Mouse (Mus musculus): ENCODE measurements around the gene Nup37. TPM values are rescaled to one million over a fixed set of nuclear protein-coding genes. Genes with fewer than 3 reads are reported as not detected.
A peak's percentile ranks its signal among the peaks of the same experiment; 100 is the strongest.

Nup37 gene
- polyA plus RNA-seq, 1 experiment from 2014 or later, result 86.9 TPM

- H3K4me3 ChIP-seq (replicated peaks), result peak overlapping the region; percentile 63
- H3K4me2 ChIP-seq, result peak overlapping the region; percentile 70
These were observed 53.7 kb downstream of the Nup37 start for GRCm38 (mm10) chr10:88200541-88200940.

GRCm38 (mm10) chr10:88200951-88201638 is 54.3 kb downstream of the Nup37 start, which contains the start of gene Washc3:
TSS of gene Washc3 (plus strand) at chr10:88201093.
- Histone ChIP-seq H3K27me3 (no peaks in the 10 kb centered on the region), H3K4me3 (replicated peaks) (peak within 1 kb of the TSS; percentile 63), H3K9ac (peak within 1 kb of the TSS; percentile 75), H3K36me3 (replicated peaks) (no peaks in the 10 kb centered on the region), H3K27ac (peak within 1 kb of the TSS; percentile 82), H3K9me3 (no peaks in the 10 kb centered on the region), H3K4me1 (peaks cover 5% of the 10 kb centered on the region; the same call in 1 of the 2 replicates), H3K4me2 (peak within 1 kb of the TSS; percentile 70)
- 3% methylated on average over 23 of the region's 23 CpGs for WGBS
- peak; percentile 98 for ATAC-seq (ENCODE audit: low FRiP score)

More at GRCm38 (mm10) chr10:88200541-88200940, 53.7 kb downstream of the Nup37 start:
- no peaks in the 10 kb centered on the region for H3K36me3 ChIP-seq (replicated peaks)
- 19% methylated on average over 4 of the region's 4 CpGs for WGBS
- peak; percentile 77 for ATAC-seq (ENCODE audit: low FRiP score)
- no peaks in the 10 kb centered on the region for H3K27me3 ChIP-seq
- peak overlapping the region; percentile 75; the same call in 1 of the 2 replicates for H3K9ac ChIP-seq
- H3K27ac ChIP-seq, result no peak overlapping the region
- H3K4me1 ChIP-seq, result peaks cover 5% of the 10 kb centered on the region; the same call in 1 of the 2 replicates
- no peaks in the 10 kb centered on the region for H3K9me3 ChIP-seq

DNA sequence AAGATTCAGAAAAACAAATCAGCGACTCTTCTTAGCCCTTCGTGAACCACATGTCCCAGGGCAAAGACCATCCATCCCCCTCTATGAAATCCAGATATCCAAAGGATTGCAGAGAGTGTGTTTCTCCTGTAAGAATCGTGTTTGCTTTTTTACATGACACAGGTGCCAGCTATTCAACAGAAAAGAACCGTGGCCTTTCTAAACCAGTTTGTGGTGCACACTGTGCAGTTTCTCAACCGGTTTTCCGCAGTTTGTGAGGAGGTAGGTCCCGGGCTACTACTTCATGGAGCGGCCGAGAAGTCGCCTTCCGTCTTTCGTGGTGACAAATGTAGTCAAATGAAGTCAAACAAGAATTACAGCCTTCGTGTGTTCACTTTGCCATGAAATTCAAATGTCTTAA is 54.9 kb downstream of the Nup37 start:
- peaks cover 5% of the 10 kb centered on the region; the same call in 1 of the 2 replicates for H3K4me1 ChIP-seq
- H3K4me2 ChIP-seq, result peak overlapping the region; percentile 70
- H3K9ac ChIP-seq, result peak overlapping the region; percentile 75
- H3K9me3 ChIP-seq, result no peaks in the 10 kb centered on the region
- H3K27ac ChIP-seq, result peak overlapping the region; percentile 82; the same call in 1 of the 2 replicates
- H3K27me3 ChIP-seq, result no peaks in the 10 kb centered on the region
- no peak for ATAC-seq (ENCODE audit: low FRiP score)
- H3K4me3 ChIP-seq (replicated peaks), result peak overlapping the region; percentile 63
- WGBS, result 77% methylated on average over 13 of the region's 13 CpGs
- H3K36me3 ChIP-seq (replicated peaks), result no peaks in the 10 kb centered on the region

DNA sequence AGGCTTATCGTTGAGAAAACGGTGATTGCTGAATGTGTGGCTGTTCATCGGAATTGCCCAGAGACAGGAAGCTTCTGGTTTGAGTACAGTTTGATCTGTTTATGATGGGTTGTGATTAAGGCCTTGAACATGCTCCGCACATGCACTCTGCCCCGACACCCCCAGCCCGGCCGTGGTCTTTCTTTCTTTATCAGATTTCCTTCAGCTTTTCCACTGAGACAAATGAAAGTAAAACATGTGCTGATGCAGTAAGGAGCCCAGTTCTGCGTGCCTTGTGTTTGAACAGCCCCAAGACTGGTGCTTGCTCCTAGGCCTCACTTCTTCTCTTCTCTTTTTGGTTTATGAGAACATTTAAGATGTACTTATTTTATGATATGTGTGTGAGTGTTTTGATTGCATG is 55.8 kb downstream of the Nup37 start:
- peaks cover 5% of the 10 kb centered on the region; the same call in 1 of the 2 replicates for H3K4me1 ChIP-seq
- H3K9me3 ChIP-seq, result no peaks in the 10 kb centered on the region
- no peak overlapping the region for H3K27ac ChIP-seq
- no peaks in the 10 kb centered on the region for H3K36me3 ChIP-seq (replicated peaks)
- no peak overlapping the region for H3K9ac ChIP-seq
- ATAC-seq (ENCODE audit: low FRiP score), result no peak
- H3K4me2 ChIP-seq, result no peak overlapping the region
- no peak overlapping the region for H3K4me3 ChIP-seq (replicated peaks)
- no peaks in the 10 kb centered on the region for H3K27me3 ChIP-seq
- 96% methylated on average over 8 of the region's 8 CpGs for WGBS

- H3K27ac ChIP-seq, result no peak overlapping the region
- no peak for ATAC-seq (ENCODE audit: low FRiP score)
- H3K9ac ChIP-seq, result no peak overlapping the region
- H3K4me3 ChIP-seq (replicated peaks), result no peak overlapping the region
- no peaks in the 10 kb centered on the region for H3K27me3 ChIP-seq
- no peaks in the 10 kb centered on the region for H3K9me3 ChIP-seq
- peaks cover 5% of the 10 kb centered on the region; the same call in 1 of the 2 replicates for H3K4me1 ChIP-seq
- H3K36me3 ChIP-seq (replicated peaks), result no peaks in the 10 kb centered on the region
- no peak overlapping the region for H3K4me2 ChIP-seq
- WGBS, result 92% methylated on average over 6 of the region's 6 CpGs
These were observed 56.4 kb downstream of the Nup37 start for GRCm38 (mm10) chr10:88203236-88203635.

- 83% methylated on average over 5 of the region's 5 CpGs for WGBS
- no peaks in the 10 kb centered on the region for H3K9me3 ChIP-seq
- H3K27me3 ChIP-seq, result no peaks in the 10 kb centered on the region
- no peak overlapping the region for H3K9ac ChIP-seq
- H3K4me1 ChIP-seq, result no peaks in the 10 kb centered on the region
- H3K36me3 ChIP-seq (replicated peaks), result peaks cover 13% of the 10 kb centered on the region
- H3K27ac ChIP-seq, result no peak overlapping the region
- ATAC-seq (ENCODE audit: low FRiP score), result no peak
- no peak overlapping the region for H3K4me2 ChIP-seq
- no peak overlapping the region for H3K4me3 ChIP-seq (replicated peaks)
These were observed 65.9 kb downstream of the Nup37 start for GRCm38 (mm10) chr10:88212644-88213043.

DNA sequence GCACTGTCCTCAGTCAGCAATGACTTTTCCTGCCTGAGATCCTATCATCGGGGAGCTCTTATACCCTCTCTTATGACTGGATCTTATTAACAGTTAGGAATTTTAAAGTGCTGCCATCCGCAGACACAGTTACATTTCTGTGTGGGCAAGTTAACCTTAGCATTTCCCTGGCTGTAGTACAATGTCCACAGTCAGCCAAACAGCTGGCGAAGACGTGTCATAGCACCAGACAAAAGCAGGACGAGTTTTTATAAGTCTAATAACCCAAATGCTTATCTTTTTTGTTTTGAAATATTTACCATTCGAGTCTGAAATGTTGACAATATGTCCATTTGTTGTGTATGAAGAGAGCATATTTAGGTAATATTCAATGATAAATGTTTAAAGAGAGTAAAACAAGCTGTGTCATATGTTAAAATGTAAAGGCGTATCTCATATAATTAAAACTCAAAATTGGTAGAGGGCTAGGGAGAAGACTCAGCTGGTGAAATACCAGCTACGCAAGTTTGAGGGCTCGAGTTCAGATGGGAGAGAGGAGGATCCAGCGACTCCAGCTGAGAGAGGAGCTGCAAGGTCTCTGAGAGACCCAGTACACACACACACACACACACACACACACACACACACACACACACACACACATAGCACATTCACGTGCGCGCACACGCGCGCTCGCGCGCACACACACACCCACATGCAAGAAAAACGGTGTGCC is 68.2 kb downstream of the Nup37 start:
- WGBS, result 96% methylated on average over 20 of the region's 20 CpGs
- Histone ChIP-seq H3K27ac (no peak overlapping the region), H3K4me1 (no peaks in the 10 kb centered on the region), H3K27me3 (no peaks in the 10 kb centered on the region), H3K4me2 (no peak overlapping the region), H3K9ac (no peak overlapping the region), H3K9me3 (no peaks in the 10 kb centered on the region), H3K36me3 (replicated peaks) (peaks cover 17% of the 10 kb centered on the region), H3K4me3 (replicated peaks) (no peak overlapping the region)
- no peak for ATAC-seq (ENCODE audit: low FRiP score)

- ATAC-seq (ENCODE audit: low FRiP score), result no peak
- Histone ChIP-seq H3K4me3 (replicated peaks) (no peak overlapping the region), H3K27me3 (no peaks in the 10 kb centered on the region), H3K4me2 (no peak overlapping the region), H3K27ac (no peak overlapping the region), H3K4me1 (no peaks in the 10 kb centered on the region), H3K36me3 (replicated peaks) (peaks cover 9% of the 10 kb centered on the region), H3K9ac (no peak overlapping the region), H3K9me3 (no peaks in the 10 kb centered on the region)
- 96% methylated on average over 3 of the region's 3 CpGs for WGBS
These were observed 71.4 kb downstream of the Nup37 start for GRCm38 (mm10) chr10:88218161-88218560.

DNA sequence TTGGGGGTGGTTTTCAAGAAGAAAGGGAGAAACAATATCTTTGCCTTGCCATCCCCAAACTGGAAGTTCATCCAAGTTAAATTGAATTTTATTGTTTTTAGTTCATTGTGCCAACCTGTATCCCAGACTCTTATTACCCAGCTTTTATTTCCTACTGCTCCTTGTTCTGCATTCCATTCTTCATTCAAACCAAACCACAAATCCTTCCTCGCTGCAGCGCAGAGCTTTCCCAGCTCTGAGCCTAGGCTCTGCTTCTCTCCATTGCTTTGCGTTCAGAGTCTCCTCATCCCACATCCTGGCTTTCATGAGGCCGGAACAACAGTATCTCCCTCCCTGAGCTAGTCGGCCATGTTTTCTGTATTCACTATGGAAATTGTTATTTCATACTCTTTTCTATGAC is 74.9 kb downstream of the Nup37 start:
- no peaks in the 10 kb centered on the region for H3K4me1 ChIP-seq
- H3K9ac ChIP-seq, result no peak overlapping the region
- ATAC-seq (ENCODE audit: low FRiP score), result no peak
- peaks cover 8% of the 10 kb centered on the region for H3K36me3 ChIP-seq (replicated peaks)
- no peak overlapping the region for H3K4me3 ChIP-seq (replicated peaks)
- 81% methylated on average over 5 of the region's 5 CpGs for WGBS
- no peak overlapping the region for H3K27ac ChIP-seq
- H3K9me3 ChIP-seq, result no peaks in the 10 kb centered on the region
- no peak overlapping the region for H3K4me2 ChIP-seq
- no peaks in the 10 kb centered on the region for H3K27me3 ChIP-seq

- Histone ChIP-seq H3K4me2 (no peak overlapping the region), H3K36me3 (replicated peaks) (peaks cover 3% of the 10 kb centered on the region), H3K4me1 (no peaks in the 10 kb centered on the region), H3K27me3 (no peaks in the 10 kb centered on the region), H3K9me3 (no peaks in the 10 kb centered on the region), H3K4me3 (replicated peaks) (no peak overlapping the region), H3K9ac (no peak overlapping the region), H3K27ac (no peak overlapping the region)
- no peak for ATAC-seq (ENCODE audit: low FRiP score)
- 94% methylated on average over 5 of the region's 5 CpGs for WGBS
These were observed 78.6 kb downstream of the Nup37 start for GRCm38 (mm10) chr10:88225421-88225820.

GRCm38 (mm10) chr10:88227962-88228361 is 81.2 kb downstream of the Nup37 start:
- no peak overlapping the region for H3K27ac ChIP-seq
- peaks cover 3% of the 10 kb centered on the region for H3K36me3 ChIP-seq (replicated peaks)
- H3K9ac ChIP-seq, result no peak overlapping the region
- no peak overlapping the region for H3K4me3 ChIP-seq (replicated peaks)
- no peaks in the 10 kb centered on the region for H3K9me3 ChIP-seq
- no peak for ATAC-seq (ENCODE audit: low FRiP score)
- H3K4me1 ChIP-seq, result no peaks in the 10 kb centered on the region
- no peaks in the 10 kb centered on the region for H3K27me3 ChIP-seq
- H3K4me2 ChIP-seq, result no peak overlapping the region
- 97% methylated on average over 2 of the region's 2 CpGs for WGBS

Measured in forebrain, embryonic 12.5 days (tissue).